Mouse (Mus musculus) embryonic fibroblast, embryonic 13.5 days (primary cell): ENCODE measurements at regions not wholly inside any gene's neighbourhood (a gene's known extent, or its start where the extent isn't known, plus 50 kb on each side); places are given as distances from the start of the nearest gene placed in this dataset.

Source experiments
- CTCF ChIP-seq: IDR thresholded peaks from 2 replicates; pipeline ENCODE4 v1.5.1; 2011; ENCODE audit warnings: mild to moderate bottlenecking, control low read depth, low read length, moderate library complexity, borderline replicate concordance; ENCODE audit not compliant: insufficient read depth
- POLR2A ChIP-seq: IDR thresholded peaks from 2 replicates; pipeline ENCODE4 v1.6.1; 2011; ENCODE audit warnings: low read depth, mild to moderate bottlenecking, control low read depth, low read length, moderate library complexity

GRCm38 (mm10) chr13:53845786-53846185 lies 209.7 kb downstream of the Drd1 start:
- no peak for TF ChIP-seq CTCF
- TF ChIP-seq POLR2A, result no peak
